10 mouse cellular contexts compared by ENCODE assay signal in genomic region chr10:79783920-79784800, GRCm38 (mm10). TPM values are rescaled to one million over a fixed set of nuclear protein-coding genes. Genes with fewer than 3 reads are reported as not detected.
DNase-seq lines count a peak whose midpoint lies in the region; ATAC-seq lines count a peak whose summit lies in the region.
"Had no signal": no experiment of that assay in that cellular context is flagged by ENCODE, and none has a peak within 500 bp of the region (broad histone marks: within the 10 kb centered on the region; RNA-seq: fewer than 3 reads in every experiment).

No protein-coding gene starts in this region.

- H3K4me3 ChIP-seq in hindbrain, embryonic 11.5 days (ENCODE audit: low read depth, low read length), result no peak overlapping the region
- H3K4me3 ChIP-seq in hindbrain, embryonic 13.5 days, result no peak overlapping the region
- H3K4me3 ChIP-seq in limb, embryonic 13.5 days, result no peak overlapping the region
- H3K4me3 ChIP-seq: embryonic facial prominence, embryonic 13.5 days had no signal

- ATAC-seq in hindbrain, embryonic 11.5 days (ENCODE audit: low FRiP score), result no peak
- ATAC-seq in hindbrain, embryonic 13.5 days (ENCODE audit: low FRiP score), result no peak
- ATAC-seq in limb, embryonic 13.5 days (ENCODE audit: low FRiP score, low read depth), result no peak
- no peak for ATAC-seq in inflammation-experienced regulatory T-cells, adult 6 months
- ATAC-seq in megakaryocyte, adult 5-6 weeks (ENCODE audit: poor library complexity, severe bottlenecking), result no peak

- 32% methylated on average over 27 of the region's 27 CpGs for WGBS in hindbrain, embryonic 11.5 days
- WGBS in hindbrain, embryonic 13.5 days, result 39% methylated on average over 27 of the region's 27 CpGs
- 36% methylated on average over 27 of the region's 27 CpGs for WGBS in limb, embryonic 13.5 days

- peak; percentile 71 for DNase-seq in hindbrain, embryonic 11.5 days (ENCODE audit: low spot score)
- DNase-seq in 416B (ENCODE audit: low read depth) (peak; percentile 64), ES-CJ7 (ENCODE audit: low read depth, low spot score) (peak; percentile 76), adipocyte (ENCODE audit: low spot score) (no peak)

- H3K4me2 ChIP-seq in hindbrain, embryonic 11.5 days (replicated peaks; ENCODE audit: low read depth, low read length), result no peak overlapping the region
- no peak overlapping the region for H3K4me2 ChIP-seq in hindbrain, embryonic 13.5 days
- no peak overlapping the region for H3K4me2 ChIP-seq in limb, embryonic 13.5 days (replicated peaks)
- H3K4me2 ChIP-seq: embryonic facial prominence, embryonic 13.5 days had no signal

- peaks cover 24% of the 10 kb centered on the region for H3K27me3 ChIP-seq in hindbrain, embryonic 11.5 days (ENCODE audit: control insufficient read depth, insufficient read depth, low read length)
- peaks cover 52% of the 10 kb centered on the region for H3K27me3 ChIP-seq in hindbrain, embryonic 13.5 days
- peaks cover 44% of the 10 kb centered on the region for H3K27me3 ChIP-seq in limb, embryonic 13.5 days

- H3K9me3 ChIP-seq in hindbrain, embryonic 11.5 days (ENCODE audit: control insufficient read depth, low read length), result no peaks in the 10 kb centered on the region
- H3K9me3 ChIP-seq in hindbrain, embryonic 13.5 days, result no peaks in the 10 kb centered on the region
- H3K9me3 ChIP-seq in limb, embryonic 13.5 days, result no peaks in the 10 kb centered on the region
- H3K9me3 ChIP-seq: embryonic facial prominence, embryonic 13.5 days had no signal

- H3K36me3 ChIP-seq in hindbrain, embryonic 11.5 days (ENCODE audit: control insufficient read depth, insufficient read depth, low read length), result no peaks in the 10 kb centered on the region
- no peaks in the 10 kb centered on the region for H3K36me3 ChIP-seq in hindbrain, embryonic 13.5 days
- no peaks in the 10 kb centered on the region for H3K36me3 ChIP-seq in limb, embryonic 13.5 days
- H3K36me3 ChIP-seq: embryonic facial prominence, embryonic 13.5 days had no signal

- H3K4me1 ChIP-seq in hindbrain, embryonic 11.5 days (replicated peaks; ENCODE audit: control insufficient read depth, insufficient read depth, low read length), result 0 out of 2 replicates have a peak, but pooled peaks cover 6% of the 10 kb centered on the region
- H3K4me1 ChIP-seq in hindbrain, embryonic 13.5 days (replicated peaks), result peaks cover 25% of the 10 kb centered on the region
- peaks cover 18% of the 10 kb centered on the region for H3K4me1 ChIP-seq in limb, embryonic 13.5 days

- H3K27ac ChIP-seq in hindbrain, embryonic 11.5 days (ENCODE audit: low read depth, low read length), result no peak overlapping the region
- no peak overlapping the region for H3K27ac ChIP-seq in hindbrain, embryonic 13.5 days
- no peak overlapping the region for H3K27ac ChIP-seq in limb, embryonic 13.5 days
- H3K27ac ChIP-seq: embryonic facial prominence, embryonic 13.5 days had no signal

- H3K9ac ChIP-seq in hindbrain, embryonic 11.5 days (ENCODE audit: low read depth, low read length), result no peak overlapping the region
- no peak overlapping the region for H3K9ac ChIP-seq in hindbrain, embryonic 13.5 days
- H3K9ac ChIP-seq in limb, embryonic 13.5 days, result peak overlapping the region; percentile 31; the same call in 1 of the 2 replicates
- H3K9ac ChIP-seq: embryonic facial prominence, embryonic 13.5 days had no signal

RNA-seq across cellular contexts. Expression of gene Prss57, which starts 6.6 kb away (rescaled TPM):
- polyA plus RNA-seq in hindbrain, embryonic 11.5 days (2014; fragmentation: Nextera tagmentation; extraction: Ambion mirVana), result 0.13 TPM in 1 of 2 replicates, not detected in the other
- 0.18 TPM in 1 of 2 replicates, not detected in the other for polyA plus RNA-seq in hindbrain, embryonic 13.5 days (2015; fragmentation: Nextera tagmentation; extraction: Ambion mirVana)
- 0.11 TPM in 1 of 2 replicates, not detected in the other for polyA plus RNA-seq in limb, embryonic 13.5 days (2015; fragmentation: Nextera tagmentation; extraction: Ambion mirVana)
- polyA plus RNA-seq in inflammation-experienced regulatory T-cells, adult 6 months (2017; shearing (Covaris generic)), result 1 to 10 TPM in 1 of 3 experiments, under 1 TPM in 1, not detected in 1; 0.57 to 1.1 TPM
- total RNA-seq in megakaryocyte, adult 5-6 weeks (2015), result 2.7 and 5.6 TPM in 2 replicates
- 1.2 and 1.8 TPM in 2 replicates for total RNA-seq in megakaryocyte, adult 5-6 weeks (2017)
- polyA plus RNA-seq: embryonic facial prominence, embryonic 13.5 days had no signal

RNA-seq across cellular contexts. Expression of gene Fstl3, which starts 7.1 kb away (rescaled TPM):
- 1.5 TPM in 2 replicates for polyA plus RNA-seq in hindbrain, embryonic 11.5 days (2014; fragmentation: Nextera tagmentation; extraction: Ambion mirVana)
- polyA plus RNA-seq in hindbrain, embryonic 13.5 days (2015; fragmentation: Nextera tagmentation; extraction: Ambion mirVana), result 1.3 and 1.4 TPM in 2 replicates
- 7.0 and 7.8 TPM in 2 replicates for polyA plus RNA-seq in limb, embryonic 13.5 days (2015; fragmentation: Nextera tagmentation; extraction: Ambion mirVana)
- 1 to 10 TPM in 1 of 3 experiments, under 1 TPM in 1, not detected in 1; 0.21 to 1.2 TPM for polyA plus RNA-seq in inflammation-experienced regulatory T-cells, adult 6 months (2017; shearing (Covaris generic))
- 3.9 and 5.3 TPM in 2 replicates for total RNA-seq in megakaryocyte, adult 5-6 weeks (2015)
- total RNA-seq in megakaryocyte, adult 5-6 weeks (2017), result 1.7 and 2.7 TPM in 2 replicates

RNA-seq across cellular contexts. Expression of gene Palm, which starts 9.2 kb away (rescaled TPM):
- polyA plus RNA-seq in hindbrain, embryonic 11.5 days (2014; fragmentation: Nextera tagmentation; extraction: Ambion mirVana), result 129 and 132 TPM in 2 replicates
- 240 and 252 TPM in 2 replicates for polyA plus RNA-seq in hindbrain, embryonic 13.5 days (2015; fragmentation: Nextera tagmentation; extraction: Ambion mirVana)
- 101 TPM in 2 replicates for polyA plus RNA-seq in limb, embryonic 13.5 days (2015; fragmentation: Nextera tagmentation; extraction: Ambion mirVana)
- polyA plus RNA-seq in inflammation-experienced regulatory T-cells, adult 6 months (2017; shearing (Covaris generic)), result under 1 TPM in 1 of 3 experiments, not detected in 2; 0.43 TPM
- total RNA-seq in megakaryocyte, adult 5-6 weeks (2015), result 39.3 and 42.2 TPM in 2 replicates
- 30.2 and 35.5 TPM in 2 replicates for total RNA-seq in megakaryocyte, adult 5-6 weeks (2017)

RNA-seq across cellular contexts. Expression of gene Rnf126, which starts 17.4 kb away (rescaled TPM):
- 79.4 and 80.5 TPM in 2 replicates for polyA plus RNA-seq in hindbrain, embryonic 11.5 days (2014; fragmentation: Nextera tagmentation; extraction: Ambion mirVana)
- polyA plus RNA-seq in hindbrain, embryonic 13.5 days (2015; fragmentation: Nextera tagmentation; extraction: Ambion mirVana), result 87.9 and 90.7 TPM in 2 replicates
- polyA plus RNA-seq in limb, embryonic 13.5 days (2015; fragmentation: Nextera tagmentation; extraction: Ambion mirVana), result 93.0 and 95.4 TPM in 2 replicates
- polyA plus RNA-seq in inflammation-experienced regulatory T-cells, adult 6 months (2017; shearing (Covaris generic)), result 1 to 10 TPM; 2.1 to 2.8 (median 2.7) TPM
- 30.4 and 34.0 TPM in 2 replicates for total RNA-seq in megakaryocyte, adult 5-6 weeks (2015)
- 12.5 and 13.0 TPM in 2 replicates for total RNA-seq in megakaryocyte, adult 5-6 weeks (2017)

RNA-seq across cellular contexts. Expression of gene Fgf22, which starts 29.3 kb away (rescaled TPM):
- polyA plus RNA-seq in hindbrain, embryonic 11.5 days (2014; fragmentation: Nextera tagmentation; extraction: Ambion mirVana), result 0.18 and 0.48 TPM in 2 replicates
- polyA plus RNA-seq in hindbrain, embryonic 13.5 days (2015; fragmentation: Nextera tagmentation; extraction: Ambion mirVana), result 1.00 and 2.1 TPM in 2 replicates
- polyA plus RNA-seq in limb, embryonic 13.5 days (2015; fragmentation: Nextera tagmentation; extraction: Ambion mirVana), result 0.34 and 0.47 TPM in 2 replicates
- polyA plus RNA-seq in inflammation-experienced regulatory T-cells, adult 6 months (2017; shearing (Covaris generic)), result under 1 TPM in 1 of 3 experiments, not detected in 2; 0.24 TPM
- total RNA-seq in megakaryocyte, adult 5-6 weeks (2015), result not detected in 2 replicates
- total RNA-seq in megakaryocyte, adult 5-6 weeks (2017), result not detected in 2 replicates
- polyA plus RNA-seq: liver, embryonic 16.5 days had no signal

Comparison
In these comparisons a context has a peak if more than half of its experiments do, and no peak if none do; other contexts are left out.
1. RNA of gene Palm, which starts 9.2 kb away (polyA plus RNA-seq): 240 to 252 TPM in hindbrain, embryonic 13.5 days, 129 to 132 TPM in hindbrain, embryonic 11.5 days and 101 TPM in limb, embryonic 13.5 days; 0.43 TPM in inflammation-experienced regulatory T-cells, adult 6 months; every median in the first group is over 10 times any median in the second.